Mouse (Mus musculus) MEL-GATA-1-ER (cell line): ENCODE data around the gene Rpusd4.

Source experiments
- DNase-seq: peaks from one replicate; pipeline ENCODE4 v3.0.0-alpha.2; 2012; ENCODE audit warnings: low read depth; ENCODE audit errors: extremely low read depth

Rpusd4 gene

GRCm38 (mm10) chr9:35267146-35267975, at the start of gene Rpusd4, which contains the start of gene Fam118b:
Gene Rpusd4 (plus strand): TSS chr9:35267865.
Gene Fam118b (minus strand): TSS chr9:35267805.
- DNase-seq = peak; percentile 78

GRCm38 (mm10) chr9:35217963-35218362, 49.7 kb upstream of the Rpusd4 start:
- DNase-seq = no peak

GRCm38 (mm10) chr9:35223466-35223865, 44.2 kb upstream of the Rpusd4 start:
- DNase-seq = no peak

GRCm38 (mm10) chr9:35228671-35229070, 39.0 kb upstream of the Rpusd4 start:
- no peak for DNase-seq

- DNase-seq = no peak
Measured at GRCm38 (mm10) chr9:35235996-35236395, 31.7 kb upstream of the Rpusd4 start.

- DNase-seq = no peak
Measured at GRCm38 (mm10) chr9:35238371-35238770, 29.3 kb upstream of the Rpusd4 start.

GRCm38 (mm10) chr9:35238915-35239571, 28.6 kb upstream of the Rpusd4 start:
- DNase-seq = no peak

GRCm38 (mm10) chr9:35239734-35240133, 27.9 kb upstream of the Rpusd4 start:
- no peak for DNase-seq

GRCm38 (mm10) chr9:35247405-35247804, 20.3 kb upstream of the Rpusd4 start:
- no peak for DNase-seq

GRCm38 (mm10) chr9:35249476-35249875, 18.2 kb upstream of the Rpusd4 start:
- DNase-seq = no peak

GRCm38 (mm10) chr9:35257365-35257764, 10.3 kb upstream of the Rpusd4 start:
- no peak for DNase-seq

- DNase-seq = no peak
Measured at GRCm38 (mm10) chr9:35262418-35262817, 5.2 kb upstream of the Rpusd4 start.

GRCm38 (mm10) chr9:35263431-35263830, 4.2 kb upstream of the Rpusd4 start:
- peak; percentile 65 for DNase-seq

- peak; percentile 56 for DNase-seq
Measured at GRCm38 (mm10) chr9:35264509-35264908, 3.2 kb upstream of the Rpusd4 start.

- peak; percentile 33 for DNase-seq
Measured at GRCm38 (mm10) chr9:35267976-35268715, 481 bp downstream of the Rpusd4 start.

- no peak for DNase-seq
Measured at GRCm38 (mm10) chr9:35277855-35278365, 10.2 kb downstream of the Rpusd4 start.

GRCm38 (mm10) chr9:35278451-35278850, 10.8 kb downstream of the Rpusd4 start:
- no peak for DNase-seq

GRCm38 (mm10) chr9:35282006-35282850, 14.6 kb downstream of the Rpusd4 start:
- peak; percentile 54 for DNase-seq

- DNase-seq = no peak
Measured at GRCm38 (mm10) chr9:35282851-35283200, 15.2 kb downstream of the Rpusd4 start.

GRCm38 (mm10) chr9:35283415-35284069, 15.9 kb downstream of the Rpusd4 start:
- no peak for DNase-seq
